Mouse (Mus musculus): ENCODE measurements around the gene Pradc1. TPM values are rescaled to one million over a fixed set of nuclear protein-coding genes. Genes with fewer than 3 reads are reported as not detected.

Gene Pradc1
- total RNA-seq, 4 experiments from 2014 or later: 14.5 to 17.2 (median 16.6) TPM

DNA sequence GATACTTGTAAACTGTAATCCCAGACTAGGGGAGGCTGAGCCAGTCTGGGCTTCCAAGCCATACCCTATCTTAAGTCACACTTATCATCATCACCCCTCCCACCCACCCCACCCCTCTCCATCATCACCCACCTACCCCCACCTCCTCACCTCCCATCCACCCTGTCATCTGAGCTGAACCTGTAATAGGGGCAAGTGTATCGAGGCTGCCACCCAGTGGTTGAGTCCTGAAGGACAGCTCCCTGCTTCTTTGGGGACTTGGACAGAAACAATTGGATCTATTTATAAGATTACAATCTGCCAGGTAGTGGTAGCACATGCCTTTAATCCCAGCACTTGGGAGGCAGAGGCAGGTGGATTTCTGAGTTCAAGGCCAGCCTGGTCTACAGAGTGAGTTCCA, 54.6 kb downstream of the Pradc1 start:
- no peak for DNase-seq (ENCODE audit: low spot score in 2 of 2)

Other genes starting within 250 kb of the Pradc1 start
- 1 to 10 TPM; 4.2 to 6.0 (median 5.5) TPM for gene Sfxn5, start 118.5 kb downstream of the Pradc1 start, total RNA-seq (2022)
- gene Rab11fip5, start 77.3 kb downstream of the Pradc1 start, total RNA-seq (2022): 10 to 100 TPM; 23.8 to 35.6 (median 30.0) TPM
- not detected for gene Noto, start 28.1 kb downstream of the Pradc1 start, total RNA-seq (2022)
- 1 to 10 TPM; 8.4 to 9.6 (median 8.4) TPM for gene Smyd5, start 20.0 kb downstream of the Pradc1 start, total RNA-seq (2022)
- gene Cct7, start 456 bp downstream of the Pradc1 start, total RNA-seq (2022): 100 to 1,000 TPM; 139 to 146 (median 144) TPM
- gene Fbxo41, start 51.0 kb upstream of the Pradc1 start, total RNA-seq (2022): not detected
- gene Egr4, start 61.6 kb upstream of the Pradc1 start, total RNA-seq (2022): not detected
- gene Alms1, start 135.6 kb upstream of the Pradc1 start, total RNA-seq (2022): under 1 TPM; 0.53 to 0.80 (median 0.66) TPM